Mouse (Mus musculus): ENCODE data around the gene Mesp1.

- TF ChIP-seq GATA1 (IDR thresholded peaks at IDR 0.05; ENCODE audit: borderline replicate concordance, low read length) (no peak), FLI1 (IDR thresholded peaks at IDR 0.05; ENCODE audit: low read length) (no peak)
Measured at GRCm38 (mm10) chr7:79780647-79781626, 12.7 kb downstream of the Mesp1 start.
